Mouse (Mus musculus) lung, adult 2 months (tissue): ENCODE results near the gene Fgf12. TPM values are rescaled to one million over a fixed set of nuclear protein-coding genes. Genes with fewer than 3 reads are reported as not detected.

Experiments used
- DNase-seq: peaks from one replicate; pipeline ENCODE4 v3.0.0; 2022
- H3K4me1 ChIP-seq: fragments of 200-500 bp; 2 replicates; pipeline ENCODE4 v1.6.1; 2011; ENCODE audit warnings: low read length; ENCODE audit not compliant: control insufficient read depth, insufficient read depth
- H3K4me3 ChIP-seq: fragments of 200-500 bp; replicated peaks from 2 replicates; pipeline ENCODE3; 2011; ENCODE audit warnings: low read depth, mild to moderate bottlenecking, control low read depth, low read length; ENCODE audit errors: extremely low read depth
- CTCF ChIP-seq: fragments of 200-500 bp; IDR thresholded peaks from 2 replicates; pipeline ENCODE4 v1.5.1; 2011; ENCODE audit warnings: mild to moderate bottlenecking, low read length, control low read depth; ENCODE audit not compliant: insufficient read depth
- POLR2A ChIP-seq: fragments of 200-500 bp; IDR thresholded peaks from 2 replicates; pipeline ENCODE4 v1.6.1; 2011; ENCODE audit warnings: low read depth, mild to moderate bottlenecking, control low read depth, low read length, borderline replicate concordance; ENCODE audit errors: extremely low read depth
- WGBS: fragments of 180-500 bp; shearing (Covaris S2); methylation state at CpG from one replicate; pipeline ENCODE4 v1.1.7; 2018; 5-methylcytosine and 5-hydroxymethylcytosine counted together
- polyA plus RNA-seq: library from polyadenylated mRNA; depleted of rRNA; stranded (reverse); fragments of >200 nt; gene quantifications from 2 replicates; pipeline ENCODE4 v1.2.3, GENCODE M21; 2012

The Fgf12 gene
- polyA plus RNA-seq, 1 experiment, result 0.95 TPM

GRCm38 (mm10) chr16:28626259-28626658, 126.6 kb downstream of the Fgf12 start:
- WGBS, result 75% methylated on average over 6 of the region's 6 CpGs
- TF ChIP-seq CTCF (no peak), POLR2A (no peak)
- H3K4me1 ChIP-seq, result no peaks in the 10 kb centered on the region
- DNase-seq, result no peak
- no peak overlapping the region for H3K4me3 ChIP-seq

- no peak overlapping the region for H3K4me3 ChIP-seq
- DNase-seq, result no peak
- TF ChIP-seq POLR2A (no peak), CTCF (no peak)
- H3K4me1 ChIP-seq, result no peaks in the 10 kb centered on the region
- WGBS, result 59% methylated on average over 5 of the region's 5 CpGs
These were observed 127.2 kb downstream of the Fgf12 start for GRCm38 (mm10) chr16:28625689-28626088.

GRCm38 (mm10) chr16:28614412-28614811, 138.5 kb downstream of the Fgf12 start:
- no peak overlapping the region for H3K4me3 ChIP-seq
- H3K4me1 ChIP-seq, result no peaks in the 10 kb centered on the region
- WGBS, result 82% methylated on average over 3 of the region's 3 CpGs
- no peak for DNase-seq
- TF ChIP-seq CTCF (no peak), POLR2A (no peak)

DNA sequence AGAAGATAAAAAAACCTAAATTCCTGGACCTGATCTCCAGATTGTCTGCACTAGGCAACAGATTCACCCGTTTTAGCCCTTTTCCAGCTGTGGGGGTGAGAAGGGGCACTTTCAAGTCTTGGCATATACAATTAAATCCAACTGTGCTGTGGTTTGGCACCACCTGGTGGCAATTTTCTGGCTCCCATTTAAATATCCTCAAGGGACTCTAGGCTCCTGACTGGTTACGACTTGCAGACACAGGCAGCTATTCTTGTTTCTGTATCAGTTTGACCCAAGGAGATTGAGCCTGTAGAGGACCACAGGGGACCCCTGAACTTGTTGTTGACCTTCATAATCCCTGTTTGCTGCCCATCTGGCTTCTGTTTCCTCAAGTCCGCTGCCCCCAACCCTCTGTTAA, 141.9 kb downstream of the Fgf12 start:
- peak; percentile 7 for DNase-seq
- no peak overlapping the region for H3K4me3 ChIP-seq
- H3K4me1 ChIP-seq, result no peaks in the 10 kb centered on the region
- WGBS, result 13% methylated on average over 3 of the region's 3 CpGs
- TF ChIP-seq POLR2A (no peak), CTCF (no peak)

DNA sequence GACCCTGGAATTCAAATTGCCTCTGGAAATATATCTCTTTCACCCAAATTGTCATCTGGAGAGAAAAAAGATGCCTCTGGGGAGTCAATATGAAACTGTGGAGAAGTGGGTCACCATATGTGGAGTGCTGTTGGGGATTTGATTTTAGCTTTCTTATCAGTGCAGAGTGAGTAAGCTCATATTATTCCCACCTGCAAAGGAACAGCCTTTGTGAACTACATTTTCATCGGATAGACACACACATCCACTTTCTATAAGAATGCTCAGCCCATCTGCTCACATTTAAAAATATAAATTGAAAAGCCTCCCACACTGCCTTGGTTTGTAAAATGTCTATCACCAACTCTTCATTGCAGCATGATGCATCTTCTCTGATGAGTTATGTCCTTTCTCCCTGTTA, 149.7 kb downstream of the Fgf12 start:
- Histone ChIP-seq H3K4me1 (no peaks in the 10 kb centered on the region), H3K4me3 (no peak overlapping the region)
- 80% methylated on average over 1 of the region's 1 CpGs for WGBS
- DNase-seq, result no peak
- TF ChIP-seq CTCF (no peak), POLR2A (no peak)

DNA sequence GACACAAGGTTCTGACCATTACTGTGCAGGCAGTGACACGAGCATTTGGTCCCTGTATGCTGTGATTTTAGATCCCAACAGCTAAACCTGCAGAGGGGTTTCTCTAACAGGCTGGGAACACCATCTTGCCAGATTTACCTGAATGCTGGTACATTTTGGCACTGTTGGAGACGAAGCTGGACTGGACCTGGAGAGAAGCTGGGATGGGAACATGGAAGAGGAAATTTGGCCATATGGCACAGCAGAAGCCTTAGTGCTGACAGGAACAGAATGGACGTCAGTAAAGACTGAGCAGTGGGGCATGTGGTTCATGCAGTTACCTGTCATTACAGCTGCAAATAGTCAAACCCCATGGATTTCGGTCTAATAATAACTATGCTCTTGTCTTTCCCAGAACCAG, 151.1 kb downstream of the Fgf12 start:
- no peak overlapping the region for H3K4me3 ChIP-seq
- 64% methylated on average over 4 of the region's 4 CpGs for WGBS
- DNase-seq, result no peak
- H3K4me1 ChIP-seq, result no peaks in the 10 kb centered on the region
- TF ChIP-seq POLR2A (no peak), CTCF (no peak)

- WGBS, result 80% methylated on average over 13 of the region's 13 CpGs
- no peaks in the 10 kb centered on the region for H3K4me1 ChIP-seq
- H3K4me3 ChIP-seq, result no peak overlapping the region
- TF ChIP-seq POLR2A, result no peak
- DNase-seq, result no peak
These were observed 156.8 kb downstream of the Fgf12 start for GRCm38 (mm10) chr16:28596112-28596511.

- no peaks in the 10 kb centered on the region for H3K4me1 ChIP-seq
- 26% methylated on average over 26 of the region's 26 CpGs for WGBS
- TF ChIP-seq POLR2A, result no peak
- peak; percentile 78 for TF ChIP-seq CTCF
- no peak overlapping the region for H3K4me3 ChIP-seq
- DNase-seq, result peak; percentile 45
These were observed 159.6 kb downstream of the Fgf12 start for GRCm38 (mm10) chr16:28593075-28593915.

DNA sequence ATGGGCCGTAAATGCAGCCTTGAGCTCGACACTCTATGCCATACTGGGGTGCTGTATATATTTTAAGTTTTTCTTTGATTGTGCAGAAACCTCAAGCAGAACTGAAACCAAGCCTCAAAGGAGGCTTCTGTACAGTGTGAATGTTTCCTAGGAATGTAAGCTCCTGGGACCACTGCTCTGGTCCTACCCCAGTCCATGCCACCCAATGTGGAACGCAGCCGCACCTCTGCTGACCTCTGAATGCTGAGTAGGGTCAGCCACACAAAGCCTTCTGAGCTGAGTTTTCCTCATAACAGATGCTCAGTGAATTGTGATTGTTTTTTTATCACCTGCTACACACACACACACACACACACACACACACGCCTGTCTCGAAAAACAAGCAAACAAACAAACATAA, 160.4 kb downstream of the Fgf12 start:
- TF ChIP-seq CTCF, result no peak
- TF ChIP-seq POLR2A, result no peak
- no peaks in the 10 kb centered on the region for H3K4me1 ChIP-seq
- H3K4me3 ChIP-seq, result no peak overlapping the region
- WGBS, result 93% methylated on average over 6 of the region's 6 CpGs
- no peak for DNase-seq

DNA sequence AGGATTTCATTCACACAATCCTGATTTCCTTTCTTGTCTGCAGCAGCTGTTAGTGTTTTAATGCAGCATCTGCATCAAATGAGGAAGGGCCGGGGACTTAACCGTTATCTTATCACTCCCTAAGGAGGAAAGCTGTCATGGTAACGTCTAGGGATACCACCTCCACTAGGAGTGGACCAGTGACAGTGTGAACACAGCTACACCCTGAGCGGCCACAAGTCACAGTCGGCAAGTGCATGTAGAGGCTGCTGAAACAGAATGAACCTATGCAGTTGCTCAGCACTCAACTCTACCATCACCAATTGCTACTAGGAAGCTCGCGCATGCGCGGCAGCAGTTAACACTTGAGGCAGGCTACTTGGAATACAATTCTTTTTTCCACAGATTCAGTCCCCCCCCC, 161.3 kb downstream of the Fgf12 start:
- 58% methylated on average over 9 of the region's 9 CpGs for WGBS
- no peak for TF ChIP-seq CTCF
- TF ChIP-seq POLR2A, result no peak

More for the DNA sequence above, 161.3 kb downstream of the Fgf12 start:
- no peak for DNase-seq
- Histone ChIP-seq H3K4me3 (no peak overlapping the region), H3K4me1 (no peaks in the 10 kb centered on the region)
